16 mouse cellular contexts compared by ENCODE assay signal in genomic region chr13:49353991-49354507, GRCm38 (mm10). TPM values are rescaled to one million over a fixed set of nuclear protein-coding genes. Genes with fewer than 3 reads are reported as not detected.
DNase-seq lines count a peak whose midpoint lies in the region; ATAC-seq lines count a peak whose summit lies in the region.
"Had no signal": no experiment of that assay in that cellular context is flagged by ENCODE, and none has a peak within 500 bp of the region (broad histone marks: within the 10 kb centered on the region; RNA-seq: fewer than 3 reads in every experiment).

No protein-coding gene starts in this region.

- peak; percentile 50 for DNase-seq in cerebellum, adult 9-11 months
- DNase-seq in cerebellum, adult 11-12 months = no peak
- peak; percentile 17 to 30 for DNase-seq in heart, postnatal 10 days
- no peak for DNase-seq in midbrain, embryonic 11.5 days (ENCODE audit: low spot score, missing footprints)
- no peak for DNase-seq in midbrain, embryonic 14.5 days
- DNase-seq in thymus, postnatal 4 days = no peak
- DNase-seq: adrenal gland, postnatal 36 days; left cerebral cortex, postnatal 4 days; lung, postnatal 14 days; thymus, postnatal 14 days had no signal

- no peak overlapping the region for H3K4me3 ChIP-seq in heart, embryonic 12.5 days
- H3K4me3 ChIP-seq in midbrain, embryonic 11.5 days (ENCODE audit: low read depth, low read length) = no peak overlapping the region
- no peak overlapping the region for H3K4me3 ChIP-seq in midbrain, embryonic 14.5 days (replicated peaks; ENCODE audit: low read depth, low read length)
- H3K4me3 ChIP-seq in neural tube, embryonic 15.5 days (replicated peaks) = no peak overlapping the region
- H3K4me3 ChIP-seq: midbrain, embryonic 12.5 days; neural tube, embryonic 12.5 days had no signal

- no peaks in the 10 kb centered on the region for H3K9me3 ChIP-seq in heart, embryonic 12.5 days (replicated peaks)
- no peaks in the 10 kb centered on the region; the same call in 1 of the 2 replicates for H3K9me3 ChIP-seq in midbrain, embryonic 11.5 days (ENCODE audit: control insufficient read depth, low read length)
- no peaks in the 10 kb centered on the region for H3K9me3 ChIP-seq in midbrain, embryonic 14.5 days (ENCODE audit: control insufficient read depth, low read length)
- H3K9me3 ChIP-seq in neural tube, embryonic 15.5 days (replicated peaks) = no peaks in the 10 kb centered on the region
- H3K9me3 ChIP-seq: midbrain, embryonic 12.5 days; neural tube, embryonic 12.5 days had no signal

- no peak overlapping the region; the same call in 1 of the 2 replicates for H3K27ac ChIP-seq in heart, embryonic 12.5 days (ENCODE audit: poor library complexity, severe bottlenecking)
- H3K27ac ChIP-seq in midbrain, embryonic 11.5 days (ENCODE audit: low read depth, low read length) = no peak overlapping the region
- H3K27ac ChIP-seq in midbrain, embryonic 14.5 days (replicated peaks; ENCODE audit: low read depth, low read length) = no peak overlapping the region
- 0 out of 2 replicates have a peak overlapping the region, but pooled peaks have one; percentile 5 for H3K27ac ChIP-seq in neural tube, embryonic 15.5 days (replicated peaks)
- H3K27ac ChIP-seq: kidney, postnatal 0 days; liver, embryonic 14.5 days; midbrain, embryonic 12.5 days; neural tube, embryonic 12.5 days had no signal

- H3K27me3 ChIP-seq in heart, embryonic 12.5 days (replicated peaks) = no peaks in the 10 kb centered on the region
- H3K27me3 ChIP-seq in midbrain, embryonic 11.5 days (ENCODE audit: control insufficient read depth, insufficient read depth, low read length) = no peaks in the 10 kb centered on the region
- H3K27me3 ChIP-seq in midbrain, embryonic 14.5 days (ENCODE audit: control insufficient read depth, insufficient read depth, low read length) = no peaks in the 10 kb centered on the region
- H3K27me3 ChIP-seq in neural tube, embryonic 15.5 days (replicated peaks) = no peaks in the 10 kb centered on the region
- H3K27me3 ChIP-seq: midbrain, embryonic 12.5 days; neural tube, embryonic 12.5 days had no signal

- no peak overlapping the region for H3K9ac ChIP-seq in heart, embryonic 12.5 days
- H3K9ac ChIP-seq in midbrain, embryonic 11.5 days (ENCODE audit: low read length) = no peak overlapping the region
- H3K9ac ChIP-seq in midbrain, embryonic 14.5 days (replicated peaks; ENCODE audit: low read length) = no peak overlapping the region
- H3K9ac ChIP-seq in neural tube, embryonic 15.5 days (replicated peaks) = no peak overlapping the region
- H3K9ac ChIP-seq: liver, embryonic 14.5 days; midbrain, embryonic 12.5 days; neural tube, embryonic 12.5 days had no signal

- H3K36me3 ChIP-seq in heart, embryonic 12.5 days = peaks cover 22% of the 10 kb centered on the region
- no peaks in the 10 kb centered on the region; the same call in 1 of the 2 replicates for H3K36me3 ChIP-seq in midbrain, embryonic 11.5 days (ENCODE audit: control insufficient read depth, insufficient read depth, low read length)
- H3K36me3 ChIP-seq in midbrain, embryonic 14.5 days (ENCODE audit: control insufficient read depth, insufficient read depth, low read length) = peaks cover 4% of the 10 kb centered on the region; the same call in 1 of the 2 replicates
- peaks cover 9% of the 10 kb centered on the region for H3K36me3 ChIP-seq in neural tube, embryonic 15.5 days
- H3K36me3 ChIP-seq: midbrain, embryonic 12.5 days had no signal

- H3K4me2 ChIP-seq in heart, embryonic 12.5 days = no peak overlapping the region
- no peak overlapping the region for H3K4me2 ChIP-seq in midbrain, embryonic 11.5 days
- no peak overlapping the region for H3K4me2 ChIP-seq in midbrain, embryonic 14.5 days (ENCODE audit: low read length)
- H3K4me2 ChIP-seq in neural tube, embryonic 15.5 days = no peak overlapping the region
- H3K4me2 ChIP-seq: midbrain, embryonic 12.5 days; neural tube, embryonic 12.5 days had no signal

- ATAC-seq in heart, embryonic 12.5 days (ENCODE audit: insufficient number of reproducible peaks, low FRiP score) = no peak
- ATAC-seq in midbrain, embryonic 11.5 days (ENCODE audit: low FRiP score) = 0 out of 2 replicates have a peak, but pooled peaks have one; percentile 38
- ATAC-seq in midbrain, embryonic 14.5 days (ENCODE audit: low FRiP score, low TSS enrichment) = no peak
- peak; percentile 30; the same call in 1 of the 2 replicates for ATAC-seq in neural tube, embryonic 15.5 days (ENCODE audit: low FRiP score)

- peaks cover 65% of the 10 kb centered on the region for H3K4me1 ChIP-seq in heart, embryonic 12.5 days (replicated peaks)
- H3K4me1 ChIP-seq in midbrain, embryonic 11.5 days (ENCODE audit: control insufficient read depth, insufficient read depth, low read length) = peaks cover 5% of the 10 kb centered on the region; the same call in 1 of the 2 replicates
- H3K4me1 ChIP-seq in midbrain, embryonic 14.5 days (ENCODE audit: control insufficient read depth, insufficient read depth, low read length) = peaks cover 8% of the 10 kb centered on the region; the same call in 1 of the 2 replicates
- H3K4me1 ChIP-seq in neural tube, embryonic 15.5 days = peaks cover 34% of the 10 kb centered on the region

- 67% methylated on average over 5 of the region's 5 CpGs for WGBS in heart, embryonic 12.5 days
- 73% methylated on average over 5 of the region's 5 CpGs for WGBS in midbrain, embryonic 11.5 days
- 79% methylated on average over 5 of the region's 5 CpGs for WGBS in midbrain, embryonic 14.5 days
- 71% methylated on average over 5 of the region's 5 CpGs for WGBS in neural tube, embryonic 15.5 days

- intact Hi-C loops in heart, postnatal 10 days (cut with DNase I) = no loop called here

RNA-seq across cellular contexts. Expression of gene Bicd2, which starts 12.7 kb away (rescaled TPM):
- total RNA-seq in heart, postnatal 10 days (2021) = 10 to 100 TPM; 74.6 to 83.6 TPM
- polyA plus RNA-seq in heart, embryonic 12.5 days (2016; fragmentation: Nextera tagmentation; extraction: Ambion mirVana) = 53.5 and 54.0 TPM in 2 replicates
- 24.8 and 25.3 TPM in 2 replicates for polyA plus RNA-seq in midbrain, embryonic 11.5 days (2014; fragmentation: Nextera tagmentation; extraction: Ambion mirVana)
- polyA plus RNA-seq in midbrain, embryonic 14.5 days (2014; fragmentation: Nextera tagmentation; extraction: Ambion mirVana) = 25.3 and 30.1 TPM in 2 replicates
- 28.3 and 30.3 TPM in 2 replicates for polyA plus RNA-seq in neural tube, embryonic 15.5 days (2015; fragmentation: Nextera tagmentation; extraction: Ambion mirVana)

RNA-seq across cellular contexts. Expression of gene Fgd3, which starts 33.9 kb away (rescaled TPM):
- under 1 TPM; 0.50 to 0.57 TPM for total RNA-seq in heart, postnatal 10 days (2021)
- polyA plus RNA-seq in heart, embryonic 12.5 days (2016; fragmentation: Nextera tagmentation; extraction: Ambion mirVana) = 0.13 and 0.15 TPM in 2 replicates
- 0.74 and 0.77 TPM in 2 replicates for polyA plus RNA-seq in midbrain, embryonic 11.5 days (2014; fragmentation: Nextera tagmentation; extraction: Ambion mirVana)
- 1.8 and 2.0 TPM in 2 replicates for polyA plus RNA-seq in midbrain, embryonic 14.5 days (2014; fragmentation: Nextera tagmentation; extraction: Ambion mirVana)
- 2.1 and 2.2 TPM in 2 replicates for polyA plus RNA-seq in neural tube, embryonic 15.5 days (2015; fragmentation: Nextera tagmentation; extraction: Ambion mirVana)

Comparison
In these comparisons a context has a peak if more than half of its experiments do, and no peak if none do; other contexts are left out.
1. DNase-seq: peak in cerebellum, adult 9-11 months (single experiment) and heart, postnatal 10 days (2 of 2); none in cerebellum, adult 11-12 months (single experiment), midbrain, embryonic 11.5 days (single experiment), midbrain, embryonic 14.5 days (single experiment) and thymus, postnatal 4 days (single experiment).
2. ATAC-seq: peak in midbrain, embryonic 11.5 days (single experiment) and neural tube, embryonic 15.5 days (single experiment); none in heart, embryonic 12.5 days (single experiment) and midbrain, embryonic 14.5 days (single experiment).